Mouse (Mus musculus) cerebellum, adult 11-12 months (tissue): ENCODE data around the gene Rfx7.

ENCODE experiments used
- DNase-seq: peaks from one replicate; pipeline ENCODE4 v3.0.0; 2022

Gene Rfx7

DNA sequence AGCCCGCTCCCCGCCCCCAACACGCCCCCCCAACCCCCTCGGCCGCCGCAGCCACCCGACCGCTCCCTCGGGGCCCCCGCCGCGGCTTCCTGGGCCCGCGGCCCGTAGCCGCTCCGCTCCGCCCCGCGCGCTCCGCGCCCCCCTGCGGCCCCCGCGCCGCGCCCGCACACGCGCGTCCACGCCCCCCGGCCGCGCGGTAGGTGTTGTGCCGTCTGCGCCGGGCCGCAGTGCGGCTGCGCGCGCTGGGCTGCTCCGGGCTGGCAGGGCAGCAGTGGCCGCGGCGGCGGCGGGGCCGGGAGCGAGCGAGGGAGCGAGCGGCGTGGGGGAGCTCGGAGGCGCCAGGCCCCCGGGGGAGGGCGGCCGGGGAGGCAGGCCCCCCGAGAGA is at the start of gene Rfx7:
Rfx7 (plus strand) TSS at position 245 of the 385 bp plus-strand sequence.
- peak; percentile 84 for DNase-seq

DNA sequence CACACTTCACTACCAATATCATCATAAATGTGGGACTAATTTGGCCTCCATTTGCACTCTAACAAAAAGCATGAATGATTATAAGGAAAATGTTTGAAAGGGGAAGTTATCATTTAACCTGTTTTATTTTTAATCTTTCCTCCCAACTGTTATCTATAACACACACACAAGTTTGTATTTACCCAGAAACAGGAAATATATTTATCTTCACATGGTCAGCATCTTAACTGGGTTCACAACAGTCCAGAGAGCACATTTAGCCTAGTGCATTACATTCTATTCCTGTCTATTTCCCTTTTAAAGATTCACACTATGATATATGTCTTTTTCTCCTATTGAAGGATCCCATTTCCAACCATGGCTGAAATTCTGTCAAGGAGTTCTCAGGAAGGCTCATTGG is 43.5 kb upstream of the Rfx7 start:
- DNase-seq = no peak

DNA sequence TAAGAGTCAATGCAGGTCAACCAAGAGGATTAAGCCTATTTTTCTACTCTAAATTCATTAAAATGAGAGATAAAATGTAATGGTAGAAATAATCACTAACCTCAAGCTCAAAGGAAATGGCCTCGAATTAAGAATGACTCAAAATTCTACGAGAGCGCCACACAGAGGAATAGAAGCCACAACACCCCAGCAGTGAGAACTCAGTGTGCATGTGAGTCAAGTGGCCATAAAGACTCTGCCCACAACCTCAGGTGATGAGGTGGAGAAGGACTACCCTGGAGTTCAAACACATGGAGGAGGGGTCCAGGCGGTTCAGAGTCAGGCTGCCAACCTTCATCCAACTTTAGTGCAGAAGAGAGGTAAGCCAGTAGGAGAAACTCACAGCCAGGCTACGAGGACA is 42.9 kb upstream of the Rfx7 start:
- DNase-seq = no peak

DNA sequence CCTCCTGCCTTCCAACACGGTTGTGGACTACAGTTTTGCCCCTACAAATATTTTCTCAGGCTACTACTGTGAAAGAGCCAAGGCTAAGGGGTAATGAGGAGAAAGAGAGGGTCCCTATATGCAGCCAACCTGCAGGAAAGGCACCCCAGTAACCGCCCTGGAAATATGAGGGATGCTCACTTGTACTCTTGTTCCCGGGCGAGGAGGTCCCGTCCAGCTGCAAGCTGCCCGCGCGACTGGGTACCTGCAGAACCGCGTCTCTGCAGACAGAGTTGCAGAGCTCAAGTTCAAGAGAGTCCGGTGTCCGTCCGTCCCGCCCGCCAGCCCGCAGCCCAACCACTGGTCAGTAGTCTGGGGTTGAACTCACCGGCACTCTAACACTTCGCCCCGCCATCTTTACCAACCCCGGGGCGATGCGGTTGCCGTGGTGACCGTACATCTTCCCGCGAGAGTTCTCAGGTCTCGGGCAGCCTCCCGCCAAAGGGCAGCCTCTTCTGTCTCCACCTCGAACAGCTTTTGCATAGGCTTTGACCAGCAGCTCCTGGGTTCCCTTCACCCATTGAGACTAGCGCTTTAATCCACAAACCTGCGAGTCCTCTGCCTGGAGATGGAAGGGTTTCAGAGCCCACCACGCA is 40.4 kb upstream of the Rfx7 start:
- peak; percentile 85 for DNase-seq

- no peak for DNase-seq
These were observed 39.9 kb upstream of the Rfx7 start, which contains the start of gene Tex9 for GRCm38 (mm10) chr9:72492194-72492565. Tex9 (minus strand) TSS chr9:72492212.

- no peak for DNase-seq
These were observed 38.6 kb upstream of the Rfx7 start for GRCm38 (mm10) chr9:72493465-72493864.

GRCm38 (mm10) chr9:72493984-72494685 is 37.9 kb upstream of the Rfx7 start:
- DNase-seq = no peak

GRCm38 (mm10) chr9:72496691-72497090 is 35.3 kb upstream of the Rfx7 start:
- DNase-seq = no peak

DNA sequence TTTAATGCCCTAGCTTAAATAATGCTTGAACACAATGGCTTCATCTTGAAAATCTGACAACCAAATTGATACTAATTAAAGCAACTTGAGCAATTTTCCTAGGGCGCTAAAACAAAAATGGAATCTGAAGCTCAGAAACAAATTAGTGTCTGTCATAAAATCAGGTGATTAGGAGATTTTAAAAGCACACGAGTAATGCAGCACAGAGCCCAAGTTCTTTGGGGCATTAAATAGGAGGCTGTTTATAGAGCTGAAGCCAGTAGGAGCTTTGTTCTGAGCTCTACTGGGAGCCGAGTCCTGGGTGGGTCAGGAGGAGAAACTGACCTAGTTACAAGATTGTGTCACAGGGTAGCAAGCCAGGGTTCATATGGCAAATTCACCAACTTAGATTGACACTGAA is 34.9 kb upstream of the Rfx7 start:
- no peak for DNase-seq

DNA sequence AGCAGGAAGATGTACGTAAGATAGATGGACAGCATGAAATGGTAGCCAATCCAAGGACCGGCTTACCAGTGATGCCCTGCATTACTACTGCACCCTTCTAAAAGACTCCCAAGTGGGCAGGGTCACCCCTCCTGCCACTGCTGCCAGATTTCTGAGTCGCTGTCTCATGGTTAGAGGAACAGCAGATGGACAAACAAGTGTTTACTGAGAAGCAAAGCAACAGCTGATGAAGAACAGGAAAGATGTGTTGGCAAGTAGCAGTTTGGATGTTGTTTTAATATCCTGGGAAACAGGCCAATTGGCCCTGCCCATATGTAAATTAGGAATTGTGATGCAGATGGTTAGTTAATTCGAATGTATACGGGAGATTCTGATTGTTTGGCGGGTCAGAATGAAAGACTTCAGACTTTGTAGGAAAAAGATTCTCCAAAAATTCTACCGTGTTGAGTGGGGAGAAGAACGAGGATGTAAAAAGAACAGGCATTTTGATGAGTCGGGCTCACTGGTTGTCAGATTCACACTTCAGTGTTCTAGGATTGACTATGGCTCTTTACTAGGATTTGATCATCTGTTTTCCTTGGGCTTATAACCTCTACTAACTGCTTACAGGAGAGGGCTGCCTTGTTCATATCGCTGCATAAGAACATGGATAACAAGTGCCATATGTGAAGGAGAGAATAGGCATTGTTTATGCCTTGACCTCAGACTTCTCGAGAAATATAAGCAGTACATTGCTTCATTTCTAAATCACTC is 19.6 kb upstream of the Rfx7 start:
- DNase-seq = no peak

DNA sequence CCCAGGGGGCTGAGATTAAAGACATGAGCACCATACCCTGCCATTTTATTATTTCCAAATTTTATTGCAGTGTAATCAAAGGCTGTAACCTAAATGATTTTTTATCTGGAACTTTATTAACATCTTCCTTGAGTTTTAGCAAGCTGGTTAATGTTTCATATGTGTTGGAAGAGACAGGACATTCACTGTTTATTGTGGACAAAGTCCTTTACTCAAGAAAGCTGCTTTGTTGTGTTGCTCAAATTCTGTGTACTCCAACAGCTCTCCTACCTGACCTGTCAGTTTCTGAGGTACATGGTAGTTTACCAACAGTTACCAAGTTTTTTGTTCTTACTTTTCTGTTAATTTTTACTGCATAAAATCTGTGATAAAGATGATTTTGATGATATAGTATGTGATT is 16.7 kb upstream of the Rfx7 start:
- no peak for DNase-seq

GRCm38 (mm10) chr9:72519246-72519645 is 12.8 kb upstream of the Rfx7 start:
- DNase-seq = no peak

- no peak for DNase-seq
These were observed 11.2 kb upstream of the Rfx7 start for GRCm38 (mm10) chr9:72520849-72521248.

GRCm38 (mm10) chr9:72526091-72526490 is 5.9 kb upstream of the Rfx7 start:
- DNase-seq = no peak

DNA sequence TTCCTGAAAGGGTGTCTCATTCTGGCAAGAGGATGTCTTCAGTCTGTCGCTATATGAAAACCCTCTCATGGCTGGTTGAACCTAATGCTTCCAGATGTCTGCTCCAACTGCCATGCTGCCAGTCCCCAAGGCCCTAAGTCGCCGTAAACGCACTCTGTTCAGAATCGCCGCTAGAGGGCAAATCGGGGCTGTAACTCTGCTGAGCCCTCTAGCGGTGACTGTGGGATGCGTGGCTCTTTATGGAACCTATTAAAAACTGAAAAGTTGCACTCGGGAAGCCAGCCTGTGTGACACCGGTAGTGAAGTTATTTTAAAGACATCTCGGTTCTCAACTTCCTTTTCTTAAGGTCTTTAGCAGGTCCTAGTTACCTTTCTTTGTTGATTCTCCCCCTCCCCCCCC is 1.8 kb upstream of the Rfx7 start:
- DNase-seq = peak; percentile 81

DNA sequence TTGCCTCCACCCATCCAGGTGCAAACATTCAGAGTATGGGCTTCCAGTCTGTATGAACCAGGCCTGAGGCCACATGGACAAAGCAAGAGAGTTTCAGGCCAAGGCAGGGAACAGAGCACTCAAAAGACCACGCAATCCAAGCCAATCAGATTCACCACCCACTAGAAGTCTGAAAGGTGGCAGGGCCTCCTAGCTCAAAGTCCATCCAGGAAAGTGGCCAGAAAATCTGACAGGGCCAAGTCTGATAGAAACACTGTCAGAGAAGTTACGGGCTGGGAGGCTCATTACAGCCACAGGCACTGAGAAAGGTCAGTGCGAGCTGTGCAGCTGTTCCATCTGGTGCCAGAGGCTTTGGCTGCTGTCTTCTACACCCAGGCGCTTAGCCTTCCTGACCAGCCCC is 1.2 kb upstream of the Rfx7 start:
- DNase-seq = no peak

- peak; percentile 78 for DNase-seq
These were observed 597 bp upstream of the Rfx7 start for GRCm38 (mm10) chr9:72531291-72531995.

DNA sequence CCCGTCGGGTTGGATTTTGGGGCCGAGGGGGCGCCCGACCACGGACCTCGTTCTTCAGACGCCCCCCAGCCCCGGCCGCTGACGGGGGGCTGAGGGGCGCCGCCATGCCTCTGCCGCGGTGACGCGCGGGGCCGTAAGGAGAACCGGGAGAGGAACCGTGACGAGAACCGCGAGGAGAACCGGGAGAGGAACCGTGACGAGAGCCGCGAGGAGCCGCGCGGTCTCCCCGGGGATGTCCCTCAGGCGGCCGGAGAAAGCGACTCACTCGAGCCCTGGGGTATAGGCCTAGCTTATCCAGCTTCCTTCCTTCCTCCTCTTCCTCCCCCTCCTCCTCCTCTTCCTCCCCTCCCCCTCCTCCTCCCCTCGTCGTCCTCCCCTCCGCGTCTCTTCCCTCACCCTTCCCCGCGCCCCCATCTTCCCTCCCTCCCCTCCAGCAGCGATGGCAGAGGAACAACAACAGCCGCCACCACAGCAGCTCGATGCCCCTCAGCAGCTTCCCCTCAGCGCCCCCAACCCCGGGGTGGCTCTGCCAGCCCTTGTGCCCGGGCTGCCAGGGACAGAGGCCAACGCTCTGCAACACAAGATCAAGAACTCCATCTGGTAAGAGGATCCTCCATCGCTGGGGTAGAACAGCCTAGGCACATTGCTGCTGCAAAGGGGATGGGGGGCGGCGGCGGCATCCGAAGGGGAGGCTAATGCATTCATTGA is 495 bp downstream of the Rfx7 start:
- DNase-seq = peak; percentile 74

DNA sequence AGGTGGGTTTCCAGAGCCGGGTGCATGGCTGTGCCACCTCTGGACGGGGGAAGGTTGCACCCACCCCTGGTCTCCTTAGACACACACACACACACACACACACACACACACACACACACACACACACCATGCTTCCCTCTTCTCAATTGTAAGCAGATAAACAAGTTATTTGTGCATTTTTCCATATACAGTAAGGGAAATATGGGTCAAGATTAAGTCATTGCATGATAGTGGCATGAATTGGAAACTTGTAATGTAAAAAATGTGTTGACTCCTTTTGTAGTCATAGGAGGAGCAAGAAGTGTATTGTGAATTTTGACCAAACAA is 1.0 kb downstream of the Rfx7 start:
- no peak for DNase-seq

- DNase-seq = no peak
These were observed 2.9 kb downstream of the Rfx7 start for GRCm38 (mm10) chr9:72534985-72535384.

DNA sequence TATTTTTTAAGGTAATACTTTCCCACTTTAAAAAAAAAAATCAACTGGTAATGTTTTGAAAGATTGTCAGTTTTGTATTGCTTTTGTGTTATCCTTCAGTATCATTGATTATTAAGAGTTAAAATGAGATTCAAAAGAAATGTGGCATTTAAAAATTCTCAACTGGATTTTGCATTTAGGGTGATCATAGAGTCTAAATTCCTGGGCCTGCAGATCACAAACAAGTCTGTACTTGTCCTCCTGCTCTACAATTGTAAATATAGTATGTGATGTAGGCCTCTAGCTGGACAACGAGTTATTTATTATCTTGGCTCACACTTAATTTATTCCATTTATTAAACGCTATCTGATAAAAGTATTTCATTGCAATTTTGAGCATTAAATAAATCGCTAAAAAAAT is 3.4 kb downstream of the Rfx7 start:
- no peak for DNase-seq

DNA sequence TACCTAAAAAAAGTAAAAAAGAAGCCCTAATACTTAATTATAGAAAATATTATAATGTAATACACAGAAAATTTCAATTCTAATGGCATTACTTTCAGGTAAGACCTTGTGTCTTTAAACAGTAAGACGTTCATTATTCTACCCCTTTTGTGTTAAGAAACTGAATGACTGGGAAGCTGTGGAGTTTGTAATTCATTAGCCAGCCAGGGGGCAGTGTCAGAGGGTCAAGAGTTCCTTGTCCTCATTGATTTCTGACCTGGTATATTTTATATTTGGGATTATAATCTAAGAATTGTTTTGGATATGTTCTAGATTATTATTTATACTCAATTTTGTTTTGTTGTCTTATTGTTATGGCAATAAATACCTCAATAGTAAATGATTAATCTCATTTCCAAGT is 5.0 kb downstream of the Rfx7 start:
- no peak for DNase-seq

- no peak for DNase-seq
These were observed 11.6 kb downstream of the Rfx7 start for GRCm38 (mm10) chr9:72543590-72543989.
